Mouse (Mus musculus) MEL (cell line): ENCODE data around the gene Ift27. TPM values are rescaled to one million over a fixed set of nuclear protein-coding genes. Genes with fewer than 3 reads are reported as not detected.

ENCODE experiments used
- DNase-seq: peaks from one replicate; pipeline ENCODE4 v3.0.0; 2011; ENCODE audit warnings: low read depth, low spot score
- H3K27ac ChIP-seq: 2 replicates; pipeline ENCODE4 v1.5.1; 2012; ENCODE audit warnings: low read depth, mild to moderate bottlenecking, control low read depth, low read length, moderate library complexity; ENCODE audit not compliant: control insufficient read depth
- H3K27me3 ChIP-seq, 2 experiments: fragments of 150-350 bp in 1 of 2; sonication (generic) in 1 of 2; 2 replicates each; pipeline ENCODE4 v1.6.1; 2012; ENCODE audit warnings: low read length in 2 of 2, mild to moderate bottlenecking in 2 of 2, improper control_type of control experiment in 1 of 2, moderate library complexity in 1 of 2; ENCODE audit not compliant: insufficient read depth in 2 of 2, control insufficient read depth in 1 of 2
- H3K36me3 ChIP-seq, 2 experiments: 2 replicates each; pipeline ENCODE4 v1.6.1; 2012 to 2014; ENCODE audit warnings: low read length in 2 of 2, improper control_type of control experiment in 1 of 2, inconsistent platforms in 1 of 2, mild to moderate bottlenecking in 1 of 2; ENCODE audit not compliant: insufficient read depth in 2 of 2, control insufficient read depth in 1 of 2
- H3K4me1 ChIP-seq, 2 experiments: fragments of 150-350 bp in 1 of 2; sonication (generic) in 1 of 2; 2 replicates each; pipeline ENCODE4 v1.6.1; 2012; ENCODE audit warnings: low read length in 2 of 2, improper control_type of control experiment in 1 of 2, mild to moderate bottlenecking in 1 of 2; ENCODE audit not compliant: insufficient read depth in 2 of 2, control insufficient read depth in 1 of 2
- H3K4me3 ChIP-seq, 2 experiments: fragments of 150-350 bp in 1 of 2; sonication (generic) in 1 of 2; 2 replicates each; pipeline ENCODE4 v1.5.1; 2012; ENCODE audit warnings: low read depth in 2 of 2, low read length in 2 of 2, mild to moderate bottlenecking in 2 of 2, moderate library complexity in 2 of 2, control low read depth in 1 of 2, improper control_type of control experiment in 1 of 2; ENCODE audit not compliant: control insufficient read depth in 1 of 2, insufficient read depth in 1 of 2
- H3K79me2 ChIP-seq: 2 replicates; pipeline ENCODE4 v1.6.1; 2012; ENCODE audit warnings: mild to moderate bottlenecking, low read length, moderate library complexity; ENCODE audit not compliant: control insufficient read depth, poor library complexity, insufficient read depth
- H3K9ac ChIP-seq: 2 replicates; pipeline ENCODE4 v1.6.1; 2012; ENCODE audit warnings: low read depth, mild to moderate bottlenecking, control low read depth, low read length, moderate library complexity; ENCODE audit not compliant: control insufficient read depth, poor library complexity, severe bottlenecking
- H3K9me3 ChIP-seq: fragments of 150-350 bp; sonication (generic); replicated peaks from 2 replicates; pipeline ENCODE4 v1.6.1; 2012; ENCODE audit warnings: mild to moderate bottlenecking, low read length, improper control_type of control experiment, moderate library complexity; ENCODE audit not compliant: insufficient read depth
- CHD1 ChIP-seq: IDR thresholded peaks from 2 replicates; pipeline ENCODE4 v1.6.1; 2012; ENCODE audit warnings: low read depth, mild to moderate bottlenecking, inconsistent platforms, low read length, improper control_type of control experiment
- CTCF ChIP-seq, 3 experiments: IDR thresholded peaks in 2 of 3; conservative IDR thresholded peaks in 1 of 3; 2 replicates each; pipeline ENCODE4 v1.5.1; 2011 to 2012; ENCODE audit warnings: low read length in 3 of 3, low read depth in 2 of 3, mild to moderate bottlenecking in 2 of 3, improper control_type of control experiment in 1 of 3, inconsistent platforms in 1 of 3, mixed read lengths in 1 of 3, moderate library complexity in 1 of 3; ENCODE audit not compliant: control insufficient read depth in 1 of 3, insufficient read depth in 1 of 3, poor library complexity in 1 of 3, severe bottlenecking in 1 of 3
- ELF1 ChIP-seq: IDR thresholded peaks from 2 replicates; pipeline ENCODE4 v1.6.1; 2014; ENCODE audit warnings: low read depth, mild to moderate bottlenecking, inconsistent platforms, low read length, improper control_type of control experiment, moderate library complexity
- ETS1 ChIP-seq: IDR thresholded peaks from 2 replicates; pipeline ENCODE4 v1.6.1; 2012; ENCODE audit warnings: low read depth, mild to moderate bottlenecking, inconsistent platforms, low read length, improper control_type of control experiment, moderate library complexity
- GABPA ChIP-seq: IDR thresholded peaks from 2 replicates; pipeline ENCODE4 v1.6.1; 2012; ENCODE audit warnings: low read depth, mild to moderate bottlenecking, inconsistent platforms, low read length, improper control_type of control experiment, moderate library complexity
- GATA1 ChIP-seq: IDR thresholded peaks from 2 replicates; pipeline ENCODE4 v1.6.1; 2011; ENCODE audit warnings: low read depth, low read length, improper control_type of control experiment
- JUND ChIP-seq: IDR thresholded peaks from 2 replicates; pipeline ENCODE4 v1.6.1; 2011; ENCODE audit warnings: low read depth, mild to moderate bottlenecking, improper control_type of control experiment, low read length
- KAT2A ChIP-seq: conservative IDR thresholded peaks from 2 replicates; pipeline ENCODE4 v1.6.1; 2012; ENCODE audit warnings: low read depth, low read length, improper control_type of control experiment, inconsistent platforms
- MAFK ChIP-seq: IDR thresholded peaks from 2 replicates; pipeline ENCODE4 v1.6.1; 2011; ENCODE audit warnings: low read depth, mild to moderate bottlenecking, low read length, improper control_type of control experiment, borderline replicate concordance
- MAX ChIP-seq: IDR thresholded peaks from 2 replicates; pipeline ENCODE4 v1.6.1; 2011; ENCODE audit warnings: low read length, improper control_type of control experiment
- MEF2A ChIP-seq: IDR thresholded peaks from 2 replicates; pipeline ENCODE4 v1.6.1; 2014; ENCODE audit warnings: low read depth, mild to moderate bottlenecking, inconsistent platforms, low read length, improper control_type of control experiment; ENCODE audit not compliant: poor library complexity, insufficient replicate concordance, severe bottlenecking; ENCODE audit errors: extremely low read depth
- MXI1 ChIP-seq: IDR thresholded peaks from 2 replicates; pipeline ENCODE4 v1.6.1; 2011; ENCODE audit warnings: mild to moderate bottlenecking, low read depth, low read length, improper control_type of control experiment
- MYC ChIP-seq: IDR thresholded peaks from 2 replicates; pipeline ENCODE4 v1.6.1; 2011; ENCODE audit warnings: low read depth, mild to moderate bottlenecking, low read length, improper control_type of control experiment, moderate library complexity
- NRF1 ChIP-seq: IDR thresholded peaks from 2 replicates; pipeline ENCODE4 v1.6.1; 2014; ENCODE audit warnings: low read depth, mild to moderate bottlenecking, inconsistent platforms, low read length, improper control_type of control experiment, moderate library complexity; ENCODE audit not compliant: poor library complexity, insufficient read depth, severe bottlenecking
- POLR2AphosphoS2 ChIP-seq: IDR thresholded peaks from 2 replicates; pipeline ENCODE4 v1.6.1; 2011; ENCODE audit warnings: low read length, improper control_type of control experiment
- POLR2AphosphoS5 ChIP-seq: IDR thresholded peaks from 2 replicates; pipeline ENCODE4 v1.6.1; 2012; ENCODE audit warnings: low read depth, borderline replicate concordance, mild to moderate bottlenecking, inconsistent platforms, low read length, moderate library complexity, mixed read lengths
- RAD21 ChIP-seq: IDR thresholded peaks from 2 replicates; pipeline ENCODE4 v1.6.1; 2011; ENCODE audit warnings: mild to moderate bottlenecking, low read depth, low read length, improper control_type of control experiment
- SMC3 ChIP-seq: IDR thresholded peaks from 2 replicates; pipeline ENCODE4 v1.6.1; 2011; ENCODE audit warnings: low read depth, low read length, improper control_type of control experiment
- TAL1 ChIP-seq: IDR thresholded peaks from 2 replicates; pipeline ENCODE4 v1.6.1; 2012; ENCODE audit warnings: mild to moderate bottlenecking, inconsistent platforms, low read length, moderate library complexity, mixed read lengths
- TBP ChIP-seq: IDR thresholded peaks from 2 replicates; pipeline ENCODE4 v1.8.0; 2011; ENCODE audit warnings: low read depth, low read length, improper control_type of control experiment
- ZC3H11A ChIP-seq: IDR thresholded peaks from 2 replicates; pipeline ENCODE4 v1.6.1; 2012; ENCODE audit warnings: low read depth, mild to moderate bottlenecking, inconsistent platforms, low read length, improper control_type of control experiment
- polyA plus RNA-seq, 2 experiments: library from polyadenylated mRNA; stranded (reverse) in 1 of 2; unstranded in 1 of 2; fragments of >175 nt in 1 of 2; fragments of >200 nt in 1 of 2; gene quantifications; 2 replicates each; pipeline versions ENCODE4 v1.2.1 to v1.2.4; 2012; ENCODE audit warnings: low replicate concordance in 2 of 2, low read depth in 1 of 2; ENCODE audit not compliant: insufficient read length in 2 of 2, insufficient read depth in 1 of 2, missing spikeins in 1 of 2
- total RNA-seq: library from RNA; depleted of rRNA; stranded (reverse); fragments of 300-350 nt; gene quantifications from 2 replicates; pipeline ENCODE4 v1.2.3, GENCODE M21; 2012

Ift27 gene
- total and polyA plus RNA-seq, 3 experiments: 10.4 to 18.0 TPM; not detected in 1

- Histone ChIP-seq H3K27me3 (peaks cover 0 to 2% of the 10 kb centered on the region in 2 experiments; a peak in 2 of 4 replicates), H3K4me1 (no peaks in the 10 kb centered on the region), H3K36me3 (no peaks in the 10 kb centered on the region), H3K27ac (no peak overlapping the region), H3K9me3 (no peaks in the 10 kb centered on the region), H3K9ac (no peak overlapping the region), H3K4me3 (no peak overlapping the region), H3K79me2 (no peaks in the 10 kb centered on the region)
- peak; percentile 69 for DNase-seq
- TF ChIP-seq GATA1 (no peak), CTCF (IDR thresholded peaks at IDR 0.05 in 2 of 3, conservative IDR thresholded peaks at IDR 0.05 in 1 of 3; ENCODE audit: control insufficient read depth in 1 of 3, insufficient read depth in 1 of 3, low read depth in 2 of 3, low read length in 3 of 3, poor library complexity in 1 of 3, severe bottlenecking in 1 of 3) (peak; percentile 23 to 72 (median 64); a peak in 5 of 6 replicates), MXI1 (no peak), SMC3 (peak; percentile 62), TAL1 (no peak), KAT2A (no peak), RAD21 (peak; percentile 69), JUND (no peak), MYC (no peak), CHD1 (no peak), ZC3H11A (peak; percentile 28; the same call in 1 of the 2 replicates)
These were observed 10.9 kb upstream of the Ift27 start for GRCm38 (mm10) chr15:78184855-78185254.

DNA sequence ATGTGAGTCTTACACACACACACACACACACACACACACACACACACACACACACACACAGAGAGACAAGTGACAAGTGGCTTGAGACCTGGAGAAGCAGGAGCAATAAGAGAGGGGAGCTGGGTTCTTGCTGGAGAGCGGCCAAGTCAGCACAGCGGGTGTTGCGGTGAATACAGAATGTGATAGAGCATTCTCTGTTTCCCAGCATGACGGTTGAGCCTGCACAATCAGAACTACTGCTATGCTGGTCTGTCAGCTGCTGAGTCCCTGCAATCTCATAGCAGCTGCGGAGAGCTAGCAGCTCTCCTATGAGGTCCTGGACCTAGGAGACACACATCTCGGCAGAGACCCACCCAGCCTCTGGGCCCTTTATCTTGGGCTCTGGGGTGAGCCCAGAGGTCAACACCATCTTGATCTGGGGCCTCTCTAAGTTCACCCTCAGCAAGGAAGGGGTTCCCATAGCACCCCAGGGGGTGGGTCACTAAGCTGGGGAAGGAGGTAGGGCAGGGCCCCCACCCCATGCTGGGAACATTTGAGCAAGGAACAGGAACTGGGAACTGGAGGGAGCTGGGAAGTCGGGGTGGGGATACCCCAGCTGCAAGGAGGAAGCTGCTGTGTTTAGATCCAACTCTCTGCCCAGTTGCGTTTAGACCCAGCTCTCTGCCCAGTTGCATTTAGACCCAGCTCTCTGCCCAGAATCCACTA lies 7.9 kb upstream of the Ift27 start:
- Histone ChIP-seq H3K4me3 (no peak overlapping the region), H3K9me3 (no peaks in the 10 kb centered on the region), H3K36me3 (no peaks in the 10 kb centered on the region), H3K27me3 (peaks cover 0 to 2% of the 10 kb centered on the region in 2 experiments; a peak in 2 of 4 replicates), H3K79me2 (no peaks in the 10 kb centered on the region), H3K9ac (no peak overlapping the region), H3K27ac (no peak overlapping the region), H3K4me1 (no peaks in the 10 kb centered on the region)
- TF ChIP-seq SMC3 (no peak), MAFK (no peak), CTCF (IDR thresholded peaks at IDR 0.05 in 2 of 3, conservative IDR thresholded peaks at IDR 0.05 in 1 of 3; ENCODE audit: control insufficient read depth in 1 of 3, insufficient read depth in 1 of 3, low read depth in 2 of 3, low read length in 3 of 3, poor library complexity in 1 of 3, severe bottlenecking in 1 of 3) (no peak), MAX (no peak), MEF2A (no peak), ELF1 (no peak), GABPA (no peak), TBP (no peak), ZC3H11A (no peak), CHD1 (no peak), POLR2AphosphoS2 (no peak), POLR2AphosphoS5 (no peak), NRF1 (no peak), KAT2A (no peak), ETS1 (no peak)
- DNase-seq: peak; percentile 54
